Mouse (Mus musculus) heart, postnatal 0 days (tissue): Measurements from ENCODE around the gene Fgfr2. TPM values are rescaled to one million over a fixed set of nuclear protein-coding genes. Genes with fewer than 3 reads are reported as not detected.

Source experiments
- ATAC-seq: fragments of 200-750 bp; cut with Nextera tagmentation; 2 replicates; pipeline ENCODE4 v1.8.0; 2017; ENCODE audit warnings: low read depth, moderate number of reproducible peaks, moderate library complexity; ENCODE audit not compliant: insufficient read depth
- DNase-seq: peaks from one replicate; pipeline ENCODE4 v3.0.0-alpha.2; 2016; ENCODE audit warnings: low spot score
- H3K27ac ChIP-seq: fragments of 300-500 bp; sonication (generic); 2 replicates; pipeline ENCODE4 v1.5.1; 2014; ENCODE audit warnings: low read depth, mild to moderate bottlenecking
- H3K27me3 ChIP-seq: fragments of 300-500 bp; sonication (generic); 2 replicates; pipeline ENCODE4 v1.6.1; 2014; ENCODE audit warnings: low read length, mixed read lengths; ENCODE audit not compliant: control insufficient read depth, insufficient read depth
- H3K36me3 ChIP-seq: fragments of 300-500 bp; sonication (generic); replicated peaks from 2 replicates; pipeline ENCODE4 v1.6.1; 2014; ENCODE audit warnings: low read length, mixed read lengths; ENCODE audit not compliant: control insufficient read depth, insufficient read depth
- H3K4me1 ChIP-seq: fragments of 300-500 bp; sonication (generic); 2 replicates; pipeline ENCODE4 v1.6.1; 2014; ENCODE audit warnings: antibody characterized with exemption; ENCODE audit not compliant: control insufficient read depth, insufficient read depth
- H3K4me2 ChIP-seq: fragments of 300-500 bp; sonication (generic); 2 replicates; pipeline ENCODE4 v1.6.1; 2014; ENCODE audit warnings: low read depth, mild to moderate bottlenecking, low read length, moderate library complexity
- H3K4me3 ChIP-seq: fragments of 300-500 bp; sonication (generic); 2 replicates; pipeline ENCODE4 v1.5.1; 2014; ENCODE audit warnings: low read depth, low read length
- H3K9ac ChIP-seq: fragments of 300-500 bp; sonication (generic); replicated peaks from 2 replicates; pipeline ENCODE4 v1.6.1; 2014; ENCODE audit warnings: low read depth, low read length, mixed read lengths
- H3K9me3 ChIP-seq: fragments of 300-500 bp; sonication (generic); replicated peaks from 2 replicates; pipeline ENCODE4 v1.6.1; 2016; ENCODE audit warnings: low read length; ENCODE audit not compliant: control insufficient read depth
- CTCF ChIP-seq: IDR thresholded peaks from 2 replicates; pipeline ENCODE4 v1.5.1; 2016; ENCODE audit warnings: antibody characterized with exemption, control low read depth, low read depth
- EP300 ChIP-seq: IDR thresholded peaks from 2 replicates; pipeline ENCODE4 v1.6.1; 2016; ENCODE audit warnings: antibody characterized with exemption, low read depth
- WGBS: fragments of 180-500 bp; shearing (Covaris S2); extraction: QIAGEN DNeasy Blood & Tissue Kit; methylation state at CpG from one replicate; pipeline ENCODE4 v1.1.7; 2014; 5-methylcytosine and 5-hydroxymethylcytosine counted together
- polyA plus RNA-seq: library from polyadenylated mRNA; unstranded; fragments of >200 nt; fragmentation: Nextera tagmentation; extraction: Ambion mirVana; gene quantifications from 2 replicates; pipeline ENCODE4 v1.2.1, GENCODE M21; 2015
- total RNA-seq: library from RNA; depleted of rRNA; stranded (reverse); fragments of >200 nt; gene quantifications from 2 replicates; pipeline ENCODE4 v1.2.3, GENCODE M21; 2014; ENCODE audit warnings: low replicate concordance

The Fgfr2 gene
- total and polyA plus RNA-seq, 2 experiments from 2014 or later = 3.8 to 11.5 TPM

GRCm38 (mm10) chr7:131370648-131371469 is 1752.3 kb downstream of the Fgfr2 start, which contains the start of gene Pstk:
Gene Pstk, plus strand, starts transcription at chr7:131371141.
- Histone ChIP-seq H3K4me2 (peak within 1 kb of the TSS; percentile 91), H3K36me3 (peaks cover 5% of the 10 kb centered on the region; the same call in 1 of the 2 replicates), H3K27ac (peak within 1 kb of the TSS; percentile 99), H3K4me1 (peaks cover 9% of the 10 kb centered on the region), H3K9ac (peak within 1 kb of the TSS; percentile 88), H3K27me3 (no peaks in the 10 kb centered on the region), H3K4me3 (peak within 1 kb of the TSS; percentile 82), H3K9me3 (no peaks in the 10 kb centered on the region)
- TF ChIP-seq CTCF (peak; percentile 92), EP300 (no peak)
- ATAC-seq (peak; percentile 97), DNase-seq (peak; percentile 89)
- 4% methylated on average over 47 of the region's 47 CpGs for WGBS

- WGBS = 85% methylated on average over 8 of the region's 8 CpGs
- Histone ChIP-seq H3K9ac (no peak overlapping the region), H3K9me3 (no peaks in the 10 kb centered on the region), H3K27me3 (no peaks in the 10 kb centered on the region), H3K4me2 (no peak overlapping the region), H3K36me3 (peaks cover 1% of the 10 kb centered on the region), H3K4me3 (no peak overlapping the region), H3K27ac (no peak overlapping the region), H3K4me1 (peaks cover 9% of the 10 kb centered on the region; the same call in 1 of the 2 replicates)
- TF ChIP-seq EP300 (no peak), CTCF (no peak)
- DNase-seq (no peak), ATAC-seq (no peak)
Measured at GRCm38 (mm10) chr7:131364131-131364530, 1759.0 kb downstream of the Fgfr2 start.

GRCm38 (mm10) chr7:131362615-131363300 is 1760.4 kb downstream of the Fgfr2 start, which contains the start of gene 2310057M21Rik:
Gene 2310057M21Rik, minus strand, starts transcription at chr7:131362759.
- peak; percentile 97 for ATAC-seq
- peak within 1 kb of the TSS; percentile 79 for H3K4me3 ChIP-seq
- 0% methylated on average over 55 of the region's 55 CpGs for WGBS
- peaks cover 15% of the 10 kb centered on the region for H3K36me3 ChIP-seq
- H3K9ac ChIP-seq = peak within 1 kb of the TSS; percentile 83
- H3K9me3 ChIP-seq = no peaks in the 10 kb centered on the region
- H3K4me2 ChIP-seq = peak within 1 kb of the TSS; percentile 73
- no peaks in the 10 kb centered on the region for H3K27me3 ChIP-seq
- peak; percentile 99 for DNase-seq
- peak within 1 kb of the TSS; percentile 92 for H3K27ac ChIP-seq
- TF ChIP-seq EP300 (peak; percentile 49; the same call in 1 of the 2 replicates), CTCF (no peak)
- peaks cover 9% of the 10 kb centered on the region; the same call in 1 of the 2 replicates for H3K4me1 ChIP-seq

- no peaks in the 10 kb centered on the region for H3K27me3 ChIP-seq
- under 1% methylated on average over 35 of the region's 35 CpGs for WGBS
- ATAC-seq (peak; percentile 66), DNase-seq (no peak)
- H3K9ac ChIP-seq = peak overlapping the region; percentile 83
- H3K9me3 ChIP-seq = no peaks in the 10 kb centered on the region
- peak overlapping the region; percentile 79 for H3K4me3 ChIP-seq
- peak overlapping the region; percentile 73 for H3K4me2 ChIP-seq
- TF ChIP-seq CTCF = no peak
- TF ChIP-seq EP300 = no peak
- H3K4me1 ChIP-seq = peaks cover 9% of the 10 kb centered on the region; the same call in 1 of the 2 replicates
- peak overlapping the region; percentile 92 for H3K27ac ChIP-seq
- peaks cover 20% of the 10 kb centered on the region for H3K36me3 ChIP-seq
Measured at GRCm38 (mm10) chr7:131362269-131362614, 1760.9 kb downstream of the Fgfr2 start.

GRCm38 (mm10) chr7:131356105-131356504 is 1767.0 kb downstream of the Fgfr2 start:
- Histone ChIP-seq H3K4me1 (0 out of 2 replicates have a peak, but pooled peaks cover under 1% of the 10 kb centered on the region), H3K9ac (no peak overlapping the region), H3K9me3 (no peaks in the 10 kb centered on the region), H3K36me3 (peaks cover 68% of the 10 kb centered on the region), H3K27me3 (no peaks in the 10 kb centered on the region), H3K4me2 (no peak overlapping the region), H3K27ac (no peak overlapping the region), H3K4me3 (no peak overlapping the region)
- WGBS = 97% methylated on average over 13 of the region's 13 CpGs
- ATAC-seq (no peak), DNase-seq (no peak)
- TF ChIP-seq CTCF = no peak
- TF ChIP-seq EP300 = no peak
